Mouse (Mus musculus): ENCODE data around the gene Slc25a11.

GRCm38 (mm10) chr11:70645461-70646258 is 1.6 kb downstream of the Slc25a11 start:
- TF ChIP-seq CTCF (IDR thresholded peaks at IDR 0.05; ENCODE audit: extremely low read depth, insufficient read depth, low read length) (no peak), POLR2A (IDR thresholded peaks at IDR 0.05; ENCODE audit: extremely low read depth, insufficient read depth, low read length) (no peak)
